Mouse (Mus musculus): ENCODE data around the gene Echdc3. TPM values are rescaled to one million over a fixed set of nuclear protein-coding genes. Genes with fewer than 3 reads are reported as not detected.

Echdc3 gene
- total RNA-seq, 1 experiment from 2014 or later = 1.9 TPM

- ATAC-seq (replicated peaks in 1 of 2; ENCODE audit: insufficient read depth in 1 of 2, low FRiP score in 2 of 2, low TSS enrichment in 1 of 2, low read depth in 1 of 2, poor library complexity in 2 of 2, severe bottlenecking in 2 of 2) = no peak
Observed at GRCm38 (mm10) chr2:6230865-6231264, 18.0 kb upstream of the Echdc3 start.

- ATAC-seq (replicated peaks in 1 of 2; ENCODE audit: insufficient read depth in 1 of 2, low FRiP score in 2 of 2, low TSS enrichment in 1 of 2, low read depth in 1 of 2, poor library complexity in 2 of 2, severe bottlenecking in 2 of 2) = peak; percentile 32 to 36; a peak in 3 of 4 replicates
Observed at GRCm38 (mm10) chr2:6229597-6230290, 16.9 kb upstream of the Echdc3 start.

GRCm38 (mm10) chr2:6227059-6227445 is 14.2 kb upstream of the Echdc3 start:
- ATAC-seq (replicated peaks in 1 of 2; ENCODE audit: insufficient read depth in 1 of 2, low FRiP score in 2 of 2, low TSS enrichment in 1 of 2, low read depth in 1 of 2, poor library complexity in 2 of 2, severe bottlenecking in 2 of 2) = no peak

GRCm38 (mm10) chr2:6226361-6227058 is 13.7 kb upstream of the Echdc3 start:
- no peak for ATAC-seq (replicated peaks in 1 of 2; ENCODE audit: insufficient read depth in 1 of 2, low FRiP score in 2 of 2, low TSS enrichment in 1 of 2, low read depth in 1 of 2, poor library complexity in 2 of 2, severe bottlenecking in 2 of 2)

GRCm38 (mm10) chr2:6220141-6220805 is 7.4 kb upstream of the Echdc3 start:
- ATAC-seq (replicated peaks in 1 of 2; ENCODE audit: insufficient read depth in 1 of 2, low FRiP score in 2 of 2, low TSS enrichment in 1 of 2, low read depth in 1 of 2, poor library complexity in 2 of 2, severe bottlenecking in 2 of 2) = peak; percentile 92 to 93

- no peak for ATAC-seq (replicated peaks in 1 of 2; ENCODE audit: insufficient read depth in 1 of 2, low FRiP score in 2 of 2, low TSS enrichment in 1 of 2, low read depth in 1 of 2, poor library complexity in 2 of 2, severe bottlenecking in 2 of 2)
Observed at GRCm38 (mm10) chr2:6212327-6212723, 508 bp downstream of the Echdc3 start.

- no peak for ATAC-seq (replicated peaks in 1 of 2; ENCODE audit: insufficient read depth in 1 of 2, low FRiP score in 2 of 2, low TSS enrichment in 1 of 2, low read depth in 1 of 2, poor library complexity in 2 of 2, severe bottlenecking in 2 of 2)
Observed at GRCm38 (mm10) chr2:6210840-6211239, 2.0 kb downstream of the Echdc3 start.

GRCm38 (mm10) chr2:6209746-6210145 is 3.1 kb downstream of the Echdc3 start:
- peak; percentile 16 to 24; a peak in 2 of 4 replicates for ATAC-seq (replicated peaks in 1 of 2; ENCODE audit: insufficient read depth in 1 of 2, low FRiP score in 2 of 2, low TSS enrichment in 1 of 2, low read depth in 1 of 2, poor library complexity in 2 of 2, severe bottlenecking in 2 of 2)

- ATAC-seq (replicated peaks in 1 of 2; ENCODE audit: insufficient read depth in 1 of 2, low FRiP score in 2 of 2, low TSS enrichment in 1 of 2, low read depth in 1 of 2, poor library complexity in 2 of 2, severe bottlenecking in 2 of 2) = peak; percentile 29 to 38
Observed at GRCm38 (mm10) chr2:6209116-6209515, 3.7 kb downstream of the Echdc3 start.

- ATAC-seq (replicated peaks in 1 of 2; ENCODE audit: insufficient read depth in 1 of 2, low FRiP score in 2 of 2, low TSS enrichment in 1 of 2, low read depth in 1 of 2, poor library complexity in 2 of 2, severe bottlenecking in 2 of 2) = no peak
Observed at GRCm38 (mm10) chr2:6207736-6208135, 5.1 kb downstream of the Echdc3 start.

- ATAC-seq (replicated peaks in 1 of 2; ENCODE audit: insufficient read depth in 1 of 2, low FRiP score in 2 of 2, low TSS enrichment in 1 of 2, low read depth in 1 of 2, poor library complexity in 2 of 2, severe bottlenecking in 2 of 2) = no peak
Observed at GRCm38 (mm10) chr2:6196363-6196973, 16.4 kb downstream of the Echdc3 start.

GRCm38 (mm10) chr2:6195468-6196239 is 17.2 kb downstream of the Echdc3 start:
- no peak for ATAC-seq (replicated peaks in 1 of 2; ENCODE audit: insufficient read depth in 1 of 2, low FRiP score in 2 of 2, low TSS enrichment in 1 of 2, low read depth in 1 of 2, poor library complexity in 2 of 2, severe bottlenecking in 2 of 2)

GRCm38 (mm10) chr2:6194497-6194896 is 18.3 kb downstream of the Echdc3 start:
- no peak for ATAC-seq (replicated peaks in 1 of 2; ENCODE audit: insufficient read depth in 1 of 2, low FRiP score in 2 of 2, low TSS enrichment in 1 of 2, low read depth in 1 of 2, poor library complexity in 2 of 2, severe bottlenecking in 2 of 2)

- no peak for ATAC-seq (replicated peaks in 1 of 2; ENCODE audit: insufficient read depth in 1 of 2, low FRiP score in 2 of 2, low TSS enrichment in 1 of 2, low read depth in 1 of 2, poor library complexity in 2 of 2, severe bottlenecking in 2 of 2)
Observed at GRCm38 (mm10) chr2:6193591-6193973, 19.3 kb downstream of the Echdc3 start.

GRCm38 (mm10) chr2:6192820-6193590 is 19.8 kb downstream of the Echdc3 start:
- peak; percentile 68 to 71; a peak in 3 of 4 replicates for ATAC-seq (replicated peaks in 1 of 2; ENCODE audit: insufficient read depth in 1 of 2, low FRiP score in 2 of 2, low TSS enrichment in 1 of 2, low read depth in 1 of 2, poor library complexity in 2 of 2, severe bottlenecking in 2 of 2)

GRCm38 (mm10) chr2:6190036-6190435 is 22.8 kb downstream of the Echdc3 start:
- ATAC-seq (replicated peaks in 1 of 2; ENCODE audit: insufficient read depth in 1 of 2, low FRiP score in 2 of 2, low TSS enrichment in 1 of 2, low read depth in 1 of 2, poor library complexity in 2 of 2, severe bottlenecking in 2 of 2) = no peak

- no peak for ATAC-seq (replicated peaks in 1 of 2; ENCODE audit: insufficient read depth in 1 of 2, low FRiP score in 2 of 2, low TSS enrichment in 1 of 2, low read depth in 1 of 2, poor library complexity in 2 of 2, severe bottlenecking in 2 of 2)
Observed at GRCm38 (mm10) chr2:6189675-6189998, 23.2 kb downstream of the Echdc3 start.
